Mouse (Mus musculus): ENCODE measurements around the gene Limd1.

- TF ChIP-seq CTCF (IDR thresholded peaks at IDR 0.05; ENCODE audit: borderline replicate concordance, extremely low read depth, insufficient read depth, insufficient read length) (peak; percentile 54; the same call in 1 of the 2 replicates), POLR2A (IDR thresholded peaks at IDR 0.05; ENCODE audit: borderline replicate concordance, extremely low read depth, insufficient read depth, insufficient read length, poor library complexity, severe bottlenecking) (no peak)
These were observed 46.6 kb downstream of the Limd1 start for GRCm38 (mm10) chr9:123525095-123525494.

Measured in brain, embryonic 14.5 days (tissue).